Mouse (Mus musculus): ENCODE measurements around the gene Fance.
"Not testable (repeated sequence)": the region's sequence is repeated elsewhere in the genome, so short reads cannot be mapped to it uniquely, and the experiment has no call there.

The Fance gene

GRCm38 (mm10) chr17:28327673-28328325, 14.5 kb downstream of the Fance start:
- no peak for DNase-seq

- peak; percentile 99 for DNase-seq
Measured at GRCm38 (mm10) chr17:28328366-28328928, 15.1 kb downstream of the Fance start, which contains the start of gene Rpl10a. Gene Rpl10a, plus strand, starts transcription at chr17:28328471.

GRCm38 (mm10) chr17:28328946-28329345, 15.6 kb downstream of the Fance start:
- DNase-seq: no peak

DNA sequence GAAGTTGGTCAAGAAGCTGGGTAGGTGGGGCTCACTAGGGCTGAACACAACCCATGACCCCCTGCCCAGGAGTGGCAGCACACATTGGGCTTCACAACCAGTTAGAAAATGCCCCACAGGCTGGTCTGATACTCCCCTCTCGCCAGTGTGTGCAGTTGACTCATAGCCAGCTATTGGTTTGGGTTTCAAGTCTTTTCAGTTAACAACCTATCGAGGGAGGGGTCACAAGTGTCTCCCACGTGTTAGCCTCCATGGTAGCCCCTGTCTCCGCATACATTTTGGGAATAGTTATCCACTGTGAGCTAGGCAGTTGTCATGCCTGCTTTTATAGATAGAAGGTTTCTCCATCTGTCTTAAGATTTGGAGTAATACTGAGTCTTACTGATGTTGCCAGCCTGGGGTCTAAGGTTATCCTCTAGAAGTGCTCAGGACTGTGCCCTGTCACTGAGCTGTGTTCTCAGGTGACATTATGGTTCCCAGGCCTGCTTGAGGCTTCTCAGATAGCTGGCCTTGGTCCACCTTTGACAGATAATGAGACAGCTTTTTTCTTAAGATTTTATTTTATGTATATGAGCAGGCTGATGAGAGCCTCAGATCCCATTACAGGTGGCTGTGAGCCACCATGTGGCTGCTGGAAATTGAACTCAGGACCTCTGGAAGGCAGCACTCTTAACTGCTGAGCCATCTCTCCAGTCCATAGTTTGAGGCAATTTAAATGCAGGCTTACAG, 16.3 kb downstream of the Fance start:
- DNase-seq: no peak

GRCm38 (mm10) chr17:28330232-28330546, 16.9 kb downstream of the Fance start:
- no peak for DNase-seq

GRCm38 (mm10) chr17:28330590-28330989, 17.3 kb downstream of the Fance start:
- DNase-seq: not testable (repeated sequence)

- DNase-seq: no peak
Measured at GRCm38 (mm10) chr17:28331241-28332112, 18.2 kb downstream of the Fance start.

GRCm38 (mm10) chr17:28332113-28332914, 19.0 kb downstream of the Fance start:
- DNase-seq: no peak

DNA sequence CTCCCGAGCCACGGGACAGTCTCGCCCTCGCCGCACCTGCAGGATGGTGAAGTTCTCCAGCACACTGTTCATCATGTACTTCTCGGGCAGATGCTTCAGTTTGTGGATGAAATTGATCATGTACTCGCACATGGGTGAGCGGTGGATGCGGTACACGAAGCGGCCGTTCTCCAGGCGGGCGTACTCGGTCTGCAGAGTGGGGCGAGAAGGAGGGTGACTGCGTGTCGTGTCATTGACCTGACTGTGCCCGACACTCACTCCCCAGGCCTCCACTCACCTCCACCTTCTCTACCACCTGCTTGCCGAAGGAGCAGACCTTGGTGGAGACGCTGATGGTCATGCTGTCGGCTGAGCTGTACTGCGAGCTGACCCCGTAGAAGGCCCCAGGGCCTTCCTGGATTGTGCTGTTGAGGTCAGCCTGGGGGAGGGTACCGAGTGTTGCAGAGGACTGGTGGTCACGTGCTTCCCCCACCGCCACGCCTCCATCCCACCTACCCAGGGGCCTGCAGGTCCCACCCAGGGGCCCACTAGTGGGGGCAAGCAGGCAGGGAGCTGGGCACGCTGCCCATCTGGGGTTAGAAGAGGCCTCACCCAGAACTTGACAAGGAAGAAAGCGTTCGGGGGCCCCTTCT, 19.7 kb downstream of the Fance start:
- DNase-seq: no peak

DNA sequence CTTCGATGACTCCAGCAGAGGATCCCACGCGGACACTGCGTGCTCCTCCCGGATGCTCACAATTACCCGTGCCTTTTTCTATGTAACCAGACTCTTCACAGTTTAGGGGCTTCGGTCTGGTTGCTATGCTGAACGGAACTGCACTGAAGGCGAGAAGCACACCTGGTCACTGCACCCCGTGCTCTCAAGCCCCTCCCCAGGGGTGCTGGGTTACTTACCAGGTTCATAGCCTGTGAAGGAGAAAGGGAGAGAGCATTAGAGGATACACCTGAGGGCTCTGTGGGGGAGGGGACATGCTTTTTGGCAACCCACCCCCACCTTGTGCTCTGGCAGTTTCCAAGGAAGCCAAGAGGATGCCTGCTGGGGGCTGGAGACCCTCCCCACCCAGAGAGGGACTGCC, 21.9 kb downstream of the Fance start:
- DNase-seq: no peak

GRCm38 (mm10) chr17:28337547-28337946, 24.2 kb downstream of the Fance start:
- DNase-seq: no peak

DNA sequence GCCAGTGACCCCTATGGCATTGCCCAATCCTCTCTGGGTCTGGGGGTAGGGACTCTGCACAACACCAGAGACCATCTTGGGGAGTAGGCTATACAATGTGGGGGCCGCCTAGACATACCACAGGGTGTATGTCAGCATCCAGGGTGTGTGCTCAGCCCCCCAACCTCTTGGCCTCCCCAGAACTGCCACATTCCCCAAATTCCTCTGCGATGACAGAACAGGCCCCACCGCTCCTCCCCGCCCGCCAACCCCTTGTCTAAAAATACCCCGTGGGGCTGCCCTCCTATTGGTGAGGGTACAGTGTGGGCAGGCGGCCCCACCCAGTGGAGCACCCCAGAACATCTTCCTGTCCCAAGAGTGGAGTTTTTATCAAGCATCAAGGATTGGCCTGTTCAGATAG, 27.3 kb downstream of the Fance start:
- DNase-seq: no peak

- DNase-seq: peak; percentile 54
Measured at GRCm38 (mm10) chr17:28341091-28341490, 27.8 kb downstream of the Fance start.

- DNase-seq: no peak
Measured at GRCm38 (mm10) chr17:28344050-28344607, 30.8 kb downstream of the Fance start.

DNA sequence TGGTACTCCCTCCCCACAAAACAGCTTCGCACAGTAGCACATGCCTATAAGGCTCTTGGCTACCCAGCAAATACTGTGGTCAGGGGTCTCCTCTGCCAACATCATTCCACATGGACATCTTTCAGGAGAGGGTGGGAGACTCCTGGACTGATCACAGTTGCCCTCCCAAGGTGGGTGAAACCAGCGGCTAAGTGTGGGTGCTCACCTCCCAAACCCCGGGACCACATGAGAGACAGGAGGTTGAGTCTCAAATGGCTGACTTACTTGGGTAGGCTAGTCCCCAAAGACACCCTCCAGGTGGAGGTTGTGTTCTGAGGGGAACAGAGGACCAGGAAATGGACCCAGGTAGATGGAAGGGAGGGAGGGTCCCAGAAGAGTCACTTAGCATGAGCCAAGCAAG, 31.4 kb downstream of the Fance start:
- no peak for DNase-seq

GRCm38 (mm10) chr17:28345271-28345721, 32.0 kb downstream of the Fance start:
- no peak for DNase-seq

GRCm38 (mm10) chr17:28345882-28346281, 32.6 kb downstream of the Fance start:
- no peak for DNase-seq

GRCm38 (mm10) chr17:28347327-28347726, 34.0 kb downstream of the Fance start:
- DNase-seq: no peak

DNA sequence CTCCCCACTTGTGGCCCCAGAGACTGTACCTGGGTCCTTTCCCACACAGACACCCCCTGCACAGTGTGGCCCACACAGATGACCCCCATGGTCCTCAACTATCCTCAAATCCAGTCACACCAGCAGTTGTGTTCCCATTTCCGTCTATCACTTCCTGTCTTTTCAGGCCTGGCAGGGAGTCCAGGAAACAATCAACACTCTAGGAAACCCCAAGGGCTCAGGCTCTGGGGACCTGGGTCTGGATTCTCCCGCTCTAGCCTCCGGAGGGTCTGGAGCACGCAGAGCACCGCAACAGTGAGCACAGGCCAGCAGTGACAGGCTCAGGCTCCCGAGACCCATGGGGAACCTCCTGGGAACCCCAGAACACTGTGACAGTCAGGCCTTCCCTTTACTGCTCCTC, 34.9 kb downstream of the Fance start:
- no peak for DNase-seq

DNA sequence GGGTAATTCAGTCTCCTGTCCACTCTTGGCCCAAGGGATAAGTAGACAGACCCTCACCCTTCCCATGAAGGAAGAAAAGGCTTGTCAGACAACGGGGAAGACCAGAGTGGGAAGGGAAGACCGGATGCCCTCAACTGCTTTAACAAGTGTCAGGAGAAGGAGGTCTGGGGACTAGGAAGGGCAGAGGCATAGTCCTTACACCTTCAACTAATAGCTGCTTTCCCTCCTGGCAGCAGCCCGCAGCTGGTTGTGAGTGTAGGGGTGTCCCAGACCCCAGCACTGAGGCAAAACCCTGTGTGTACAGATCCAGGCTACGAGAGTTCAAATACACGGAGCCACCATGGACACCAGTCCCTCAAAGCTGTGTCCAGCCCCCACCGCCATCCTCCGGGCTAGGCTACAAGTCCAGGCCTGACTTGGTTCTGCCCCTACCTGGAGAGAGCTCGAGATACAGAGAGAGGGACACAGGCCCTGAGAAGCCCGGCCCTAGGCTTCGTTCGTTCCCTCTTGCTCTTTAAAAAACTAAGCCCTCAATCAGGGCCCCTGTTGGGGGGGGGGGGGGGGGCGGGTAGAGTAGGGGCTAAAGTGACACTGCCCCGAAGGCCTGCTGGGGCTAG, 36.1 kb downstream of the Fance start:
- DNase-seq: no peak

DNA sequence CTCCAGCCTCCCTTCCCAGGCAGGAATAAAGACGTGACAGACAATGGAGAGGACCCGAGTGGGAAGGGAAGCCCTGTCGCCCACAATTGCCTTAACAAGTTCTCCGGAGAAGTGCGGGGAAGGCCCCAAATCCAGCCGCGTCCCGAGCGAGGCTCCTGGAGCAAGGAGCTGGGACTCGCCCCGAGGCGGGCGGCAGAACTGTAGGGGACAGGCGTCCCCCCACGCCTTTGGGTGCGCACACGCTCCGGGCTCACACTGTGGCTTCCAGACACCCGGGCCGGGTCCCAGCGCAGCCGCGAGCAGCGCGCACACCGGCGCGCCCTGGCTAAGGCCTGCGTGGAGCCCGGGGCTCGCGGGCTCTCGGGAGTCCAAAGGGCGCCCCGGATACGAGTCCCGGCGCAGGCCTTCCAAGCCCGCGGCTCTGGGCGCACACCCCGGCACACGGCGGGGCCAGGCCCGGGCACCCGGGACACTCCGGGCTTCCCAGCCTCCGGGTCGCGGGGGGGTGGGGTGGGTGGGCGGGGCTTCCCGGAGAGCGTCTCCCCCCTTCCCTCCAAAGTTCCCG, 36.7 kb downstream of the Fance start:
- peak; percentile 66 for DNase-seq
